ENCODE assay signal across 13 mouse cellular contexts in the genomic region with DNA sequence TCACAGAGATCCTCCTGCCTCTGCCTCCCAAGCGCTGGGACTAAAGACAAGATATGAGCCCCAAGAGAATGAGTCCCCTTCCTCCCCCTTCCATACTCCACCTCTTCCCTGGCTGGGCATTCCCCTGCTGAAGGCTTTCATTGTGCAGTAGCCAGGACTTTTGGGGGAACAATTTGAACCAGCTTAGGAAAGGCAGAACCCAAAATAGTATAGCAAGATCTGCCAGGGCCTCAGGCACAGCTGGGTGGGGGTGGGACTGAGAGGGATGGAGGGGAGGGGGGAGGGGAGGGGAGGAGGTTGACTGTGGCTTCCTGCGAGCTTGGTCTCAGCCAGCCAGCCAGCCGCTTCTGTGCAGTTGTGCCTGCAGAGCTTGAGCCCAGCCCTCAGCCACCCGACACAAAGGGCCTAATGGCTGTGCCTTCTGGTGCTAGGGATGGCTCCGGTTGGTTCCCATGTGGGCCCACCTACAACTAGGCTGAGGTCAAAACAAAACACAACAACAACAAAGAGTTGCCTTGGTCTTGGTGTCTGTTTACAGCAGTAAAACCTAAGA. TPM values are rescaled to one million over a fixed set of nuclear protein-coding genes. Genes with fewer than 3 reads are reported as not detected.
DNase-seq lines count a peak whose midpoint lies in the region; ATAC-seq and TF ChIP-seq lines count a peak whose summit lies in the region.
"Had no signal": no experiment of that assay in that cellular context is flagged by ENCODE, and none has a peak within 500 bp of the region (broad histone marks: within the 10 kb centered on the region; RNA-seq: fewer than 3 reads in every experiment).

No protein-coding gene starts in this region.

- TF ChIP-seq CTCF in liver, postnatal 0 days (IDR thresholded peaks at IDR 0.05; ENCODE audit: low read depth), result no peak

- H3K27ac ChIP-seq in liver, postnatal 0 days (ENCODE audit: low read depth), result no peak overlapping the region
- H3K27ac ChIP-seq in liver, embryonic 11.5 days (ENCODE audit: low read depth, low read length), result no peak overlapping the region
- H3K27ac ChIP-seq: forebrain, embryonic 12.5 days; macrophage; stomach, embryonic 15.5 days had no signal

- WGBS in liver, postnatal 0 days (ENCODE audit: insufficient replicate concordance), result 50% methylated on average over 5 of the region's 5 CpGs
- WGBS in liver, embryonic 11.5 days, result 49% methylated on average over 5 of the region's 5 CpGs

- H3K9me3 ChIP-seq in liver, postnatal 0 days (ENCODE audit: low read length), result peaks cover 4% of the 10 kb centered on the region
- peaks cover 5% of the 10 kb centered on the region; the same call in 1 of the 2 replicates for H3K9me3 ChIP-seq in liver, embryonic 11.5 days (ENCODE audit: control insufficient read depth, low read length)
- H3K9me3 ChIP-seq: forebrain, embryonic 12.5 days; stomach, embryonic 15.5 days had no signal

- H3K4me3 ChIP-seq in liver, postnatal 0 days (ENCODE audit: low read depth, low read length), result no peak overlapping the region
- no peak overlapping the region for H3K4me3 ChIP-seq in liver, embryonic 11.5 days (ENCODE audit: low read depth, low read length)
- H3K4me3 ChIP-seq: forebrain, embryonic 12.5 days; stomach, embryonic 15.5 days had no signal

- no peak overlapping the region for H3K9ac ChIP-seq in liver, postnatal 0 days (replicated peaks)
- no peak overlapping the region for H3K9ac ChIP-seq in liver, embryonic 11.5 days (ENCODE audit: low read depth, low read length)
- H3K9ac ChIP-seq: forebrain, embryonic 12.5 days; stomach, embryonic 15.5 days had no signal

- TF ChIP-seq EP300 in liver, postnatal 0 days (IDR thresholded peaks at IDR 0.05; ENCODE audit: low read depth), result no peak

- no peak overlapping the region for H3K4me2 ChIP-seq in liver, postnatal 0 days (ENCODE audit: low read depth, low read length)
- H3K4me2 ChIP-seq in liver, embryonic 11.5 days, result no peak overlapping the region
- H3K4me2 ChIP-seq: forebrain, embryonic 12.5 days; stomach, embryonic 15.5 days had no signal

- H3K4me1 ChIP-seq in liver, postnatal 0 days (ENCODE audit: insufficient read depth), result peaks cover 10% of the 10 kb centered on the region; the same call in 1 of the 2 replicates
- H3K4me1 ChIP-seq in liver, embryonic 11.5 days (replicated peaks; ENCODE audit: control insufficient read depth, insufficient read depth, low read length), result peaks cover 21% of the 10 kb centered on the region

- peak; percentile 38 for ATAC-seq in frontal cortex, adult (ENCODE audit: low TSS enrichment)
- no peak for ATAC-seq in liver, postnatal 0 days
- ATAC-seq in liver, embryonic 11.5 days (replicated peaks; ENCODE audit: low FRiP score), result no peak
- ATAC-seq in cerebellum, adult (ENCODE audit: insufficient number of reproducible peaks, low FRiP score, low TSS enrichment), result no peak

- no peak for DNase-seq in frontal cortex, postnatal 10 days (ENCODE audit: low spot score in 2 of 2)
- DNase-seq in liver, postnatal 0 days, result peak; percentile 40
- no peak for DNase-seq in liver, embryonic 11.5 days (ENCODE audit: low spot score)
- DNase-seq in induced T-regulatory cell, adult 2 months (ENCODE audit: low read depth), result peak; percentile 72
- DNase-seq in thymus, postnatal 4 days, result peak; percentile 74
- no peak for DNase-seq in cerebellum, adult 9-11 months
- DNase-seq: embryo, embryonic 11 days; layer of hippocampus, adult 9-11 months had no signal

- peaks cover 6% of the 10 kb centered on the region for H3K36me3 ChIP-seq in liver, postnatal 0 days (replicated peaks; ENCODE audit: insufficient read depth, low read length)
- peaks cover 6% of the 10 kb centered on the region for H3K36me3 ChIP-seq in liver, embryonic 11.5 days (ENCODE audit: control insufficient read depth, insufficient read depth, low read length)

- H3K27me3 ChIP-seq in liver, postnatal 0 days (ENCODE audit: insufficient read depth, low read length), result no peaks in the 10 kb centered on the region
- no peaks in the 10 kb centered on the region for H3K27me3 ChIP-seq in liver, embryonic 11.5 days (replicated peaks; ENCODE audit: control insufficient read depth, insufficient read depth, low read length)
- H3K27me3 ChIP-seq: forebrain, embryonic 12.5 days; stomach, embryonic 15.5 days had no signal

RNA-seq across cellular contexts. Expression of a gene that starts 5.1 kb away (rescaled TPM):
- 2,313 and 2,332 TPM in 2 replicates for polyA plus RNA-seq in liver, postnatal 0 days (2015; fragmentation: Nextera tagmentation; extraction: Ambion mirVana)
- polyA plus RNA-seq in liver, embryonic 11.5 days (2014; fragmentation: Nextera tagmentation; extraction: Ambion mirVana), result 5,363 and 5,401 TPM in 2 replicates

RNA-seq across cellular contexts. Expression of a gene that starts 21.3 kb away (rescaled TPM):
- polyA plus RNA-seq in liver, postnatal 0 days (2015; fragmentation: Nextera tagmentation; extraction: Ambion mirVana), result 3.4 and 3.7 TPM in 2 replicates
- polyA plus RNA-seq in liver, embryonic 11.5 days (2014; fragmentation: Nextera tagmentation; extraction: Ambion mirVana), result 11.5 and 12.7 TPM in 2 replicates

RNA-seq across cellular contexts. Expression of a gene that starts 34.1 kb away (rescaled TPM):
- polyA plus RNA-seq in liver, postnatal 0 days (2015; fragmentation: Nextera tagmentation; extraction: Ambion mirVana), result 135 and 137 TPM in 2 replicates
- 242 and 254 TPM in 2 replicates for polyA plus RNA-seq in liver, embryonic 11.5 days (2014; fragmentation: Nextera tagmentation; extraction: Ambion mirVana)

Comparison
In these comparisons a context has a peak if more than half of its experiments do, and no peak if none do; other contexts are left out.
1. DNase-seq: peak in liver, postnatal 0 days (single experiment), induced T-regulatory cell, adult 2 months (single experiment) and thymus, postnatal 4 days (single experiment); none in frontal cortex, postnatal 10 days (0 of 2), liver, embryonic 11.5 days (single experiment) and cerebellum, adult 9-11 months (single experiment).